8 mouse cellular contexts compared by ENCODE assay signal in the genomic region with DNA sequence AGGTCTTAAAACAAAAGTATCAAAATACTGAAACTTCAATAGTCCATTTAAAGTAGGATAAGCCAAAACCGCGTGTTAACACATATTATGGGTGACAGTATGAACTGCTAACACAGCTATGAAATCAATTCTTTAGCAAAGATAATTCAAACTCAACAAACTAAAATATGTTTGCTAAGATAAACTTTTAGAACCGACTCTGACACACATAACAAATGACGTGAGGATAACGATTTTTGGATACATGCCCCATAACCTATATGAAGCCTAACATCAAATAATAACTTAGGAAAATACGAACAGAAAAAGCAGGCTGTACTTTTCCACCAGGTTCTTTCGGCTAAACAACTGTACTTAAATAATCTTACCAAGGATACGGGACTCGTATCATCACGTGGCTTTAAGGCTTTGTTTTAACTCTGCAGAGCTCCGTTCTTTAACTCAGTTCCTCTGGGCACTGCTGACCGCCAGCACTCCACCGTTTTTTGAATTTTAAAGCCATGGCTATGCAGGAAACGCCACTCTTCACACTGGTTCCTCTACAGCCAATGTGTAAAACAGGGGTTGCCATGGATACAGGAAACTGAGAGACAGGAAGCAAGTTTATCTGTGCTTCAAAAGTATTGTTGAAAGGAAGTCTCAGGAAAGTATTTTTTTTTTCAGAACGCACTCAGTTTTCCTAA.
A peak's percentile ranks its signal among the peaks of the same experiment; 100 is the strongest.
DNase-seq lines count a peak whose midpoint lies in the region; ATAC-seq lines count a peak whose summit lies in the region.

No protein-coding gene starts in this region.

- peak; percentile 89 for ATAC-seq in heart, embryonic 15.5 days (replicated peaks; ENCODE audit: insufficient number of reproducible peaks, insufficient read depth, low FRiP score, low read depth)
- ATAC-seq in liver, embryonic 11.5 days (replicated peaks; ENCODE audit: low FRiP score), result peak; percentile 75

- H3K4me1 ChIP-seq in heart, embryonic 15.5 days (replicated peaks), result no peaks in the 10 kb centered on the region
- no peaks in the 10 kb centered on the region for H3K4me1 ChIP-seq in liver, embryonic 11.5 days (replicated peaks; ENCODE audit: control insufficient read depth, insufficient read depth, low read length)

- peak overlapping the region; percentile 60 for H3K27ac ChIP-seq in heart, embryonic 15.5 days
- H3K27ac ChIP-seq in liver, embryonic 11.5 days (ENCODE audit: low read depth, low read length), result no peak overlapping the region

- no peaks in the 10 kb centered on the region for H3K9me3 ChIP-seq in heart, embryonic 15.5 days (replicated peaks)
- H3K9me3 ChIP-seq in liver, embryonic 11.5 days (ENCODE audit: control insufficient read depth, low read length), result no peaks in the 10 kb centered on the region

- DNase-seq in left cerebral cortex, postnatal 14 days (ENCODE audit: low spot score in 2 of 2), result peak; percentile 22 to 38
- no peak for DNase-seq in left cerebral cortex, postnatal 36 days (ENCODE audit: low spot score in 2 of 2)
- peak; percentile 18 for DNase-seq in brain, embryonic 18.5 days (ENCODE audit: low read depth, low spot score)
- no peak for DNase-seq in liver, embryonic 11.5 days (ENCODE audit: low spot score)
- DNase-seq in naive thymus-derived CD4-positive, alpha-beta T cell, adult 2 months (ENCODE audit: low read depth), result peak; percentile 87
- DNase-seq in yolk sac, embryonic 10.5 days (ENCODE audit: low spot score), result no peak
- DNase-seq in cerebellum, postnatal 10 days, result no peak

- H3K4me2 ChIP-seq in heart, embryonic 15.5 days, result no peak overlapping the region; the same call in 1 of the 2 replicates
- H3K4me2 ChIP-seq in liver, embryonic 11.5 days, result peak overlapping the region; percentile 2

- WGBS in heart, embryonic 15.5 days, result 48% methylated on average over 15 of the region's 15 CpGs
- WGBS in liver, embryonic 11.5 days, result 36% methylated on average over 15 of the region's 15 CpGs

- intact Hi-C loops in left cerebral cortex, postnatal 14 days (cut with DNase I), result no loop called here
- intact Hi-C loops in left cerebral cortex, postnatal 36 days (cut with DNase I), result no loop called here

- no peaks in the 10 kb centered on the region for H3K36me3 ChIP-seq in heart, embryonic 15.5 days
- no peaks in the 10 kb centered on the region; the same call in 1 of the 2 replicates for H3K36me3 ChIP-seq in liver, embryonic 11.5 days (ENCODE audit: control insufficient read depth, insufficient read depth, low read length)

- H3K9ac ChIP-seq in heart, embryonic 15.5 days, result no peak overlapping the region
- H3K9ac ChIP-seq in liver, embryonic 11.5 days (ENCODE audit: low read depth, low read length), result no peak overlapping the region

- H3K27me3 ChIP-seq in heart, embryonic 15.5 days, result no peaks in the 10 kb centered on the region
- H3K27me3 ChIP-seq in liver, embryonic 11.5 days (replicated peaks; ENCODE audit: control insufficient read depth, insufficient read depth, low read length), result no peaks in the 10 kb centered on the region

- peak overlapping the region; percentile 39 for H3K4me3 ChIP-seq in heart, embryonic 15.5 days
- no peak overlapping the region for H3K4me3 ChIP-seq in liver, embryonic 11.5 days (ENCODE audit: low read depth, low read length)

Comparison
In these comparisons a context has a peak if more than half of its experiments do, and no peak if none do; other contexts are left out.
1. DNase-seq: peak in left cerebral cortex, postnatal 14 days (2 of 2), brain, embryonic 18.5 days (single experiment) and naive thymus-derived CD4-positive, alpha-beta T cell, adult 2 months (single experiment); none in left cerebral cortex, postnatal 36 days (0 of 2), liver, embryonic 11.5 days (single experiment), yolk sac, embryonic 10.5 days (single experiment) and cerebellum, postnatal 10 days (0 of 2).